Mouse (Mus musculus) kidney, embryonic 15.5 days (tissue): ENCODE results near the gene Umps. TPM values are rescaled to one million over a fixed set of nuclear protein-coding genes. Genes with fewer than 3 reads are reported as not detected.

ENCODE experiments used
- ATAC-seq: fragments of 200-750 bp; cut with Nextera tagmentation; replicated peaks from 2 replicates; pipeline ENCODE4 v1.8.0; 2017; ENCODE audit warnings: moderate TSS enrichment; ENCODE audit not compliant: low FRiP score
- H3K27ac ChIP-seq: fragments of 300-500 bp; sonication (generic); 2 replicates; pipeline ENCODE4 v1.5.1; 2015; ENCODE audit warnings: mild to moderate bottlenecking, inconsistent platforms
- H3K27me3 ChIP-seq: fragments of 300-500 bp; sonication (generic); 2 replicates; pipeline ENCODE4 v1.6.1; 2015; ENCODE audit warnings: inconsistent platforms
- H3K36me3 ChIP-seq: fragments of 300-500 bp; sonication (generic); 2 replicates; pipeline ENCODE4 v1.6.1; 2015; ENCODE audit warnings: inconsistent platforms
- H3K4me1 ChIP-seq: fragments of 300-500 bp; sonication (generic); 2 replicates; pipeline ENCODE4 v1.6.1; 2015; ENCODE audit warnings: inconsistent platforms
- H3K4me2 ChIP-seq: fragments of 300-500 bp; sonication (generic); 2 replicates; pipeline ENCODE4 v1.6.1; 2015; ENCODE audit warnings: moderate library complexity, mild to moderate bottlenecking, inconsistent platforms
- H3K4me3 ChIP-seq: fragments of 300-500 bp; sonication (generic); replicated peaks from 2 replicates; pipeline ENCODE4 v1.5.1; 2015; ENCODE audit warnings: mild to moderate bottlenecking, inconsistent platforms
- H3K9ac ChIP-seq: fragments of 300-500 bp; sonication (generic); 2 replicates; pipeline ENCODE4 v1.6.1; 2015; ENCODE audit warnings: mild to moderate bottlenecking, inconsistent platforms
- H3K9me3 ChIP-seq: fragments of 300-500 bp; sonication (generic); replicated peaks from 2 replicates; pipeline ENCODE4 v1.6.1; 2016; ENCODE audit warnings: inconsistent platforms
- WGBS: fragments of 180-500 bp; shearing (Covaris S2); methylation state at CpG from one replicate; pipeline ENCODE4 v1.1.7; 2015; ENCODE audit warnings: mixed read lengths; 5-methylcytosine and 5-hydroxymethylcytosine counted together
- polyA plus RNA-seq: library from polyadenylated mRNA; unstranded; fragments of >200 nt; fragmentation: Nextera tagmentation; extraction: Ambion mirVana; gene quantifications from 2 replicates; pipeline ENCODE4 v1.2.1, GENCODE M21; 2015

Gene Umps
- polyA plus RNA-seq, 1 experiment from 2014 or later: 63.6 TPM

DNA sequence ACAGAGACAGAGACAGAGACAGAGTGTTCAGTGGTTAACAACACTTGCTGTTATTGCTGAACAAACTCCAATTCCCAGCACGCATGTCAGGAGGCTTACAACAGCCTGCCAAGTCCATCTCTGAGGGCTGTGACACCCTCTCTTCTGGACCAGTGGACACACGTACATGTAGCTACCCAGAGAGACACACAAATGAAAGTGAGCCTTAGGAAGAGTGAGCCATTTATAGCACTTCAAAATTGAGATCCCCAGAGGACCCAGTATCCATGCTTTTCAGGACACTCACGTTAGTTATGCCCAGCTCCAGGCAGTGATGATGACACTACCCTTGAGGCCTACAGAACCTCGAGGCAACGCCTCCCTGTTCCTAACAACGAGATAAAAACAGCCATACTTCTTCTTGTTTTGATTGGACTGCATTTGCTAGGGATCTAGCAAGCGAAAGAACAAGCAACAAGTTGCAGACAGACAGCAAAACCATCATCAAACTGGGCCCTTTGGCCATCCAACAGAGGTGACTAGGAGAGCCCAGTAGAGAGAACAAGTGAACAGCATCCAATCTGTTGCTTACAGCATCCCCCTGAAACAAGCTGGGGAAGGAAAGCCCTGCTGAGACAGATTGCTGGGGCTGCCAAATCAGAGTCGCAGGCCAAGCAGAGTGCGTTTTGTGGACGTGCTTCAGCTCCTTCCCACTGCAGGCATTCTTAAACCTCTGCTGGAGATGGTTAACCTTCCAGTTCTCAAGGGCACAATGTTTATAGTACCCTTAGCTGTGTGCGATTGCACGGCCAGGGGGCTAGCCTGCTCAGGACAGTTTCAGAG lies 28.3 kb downstream of the Umps start:
- 0 out of 2 replicates have a peak overlapping the region, but pooled peaks have one; percentile 23 for H3K27ac ChIP-seq
- no peak for ATAC-seq
- H3K4me3 ChIP-seq: no peak overlapping the region
- H3K4me1 ChIP-seq: peaks cover 73% of the 10 kb centered on the region
- 46% methylated on average over 12 of the region's 12 CpGs for WGBS
- H3K9ac ChIP-seq: no peak overlapping the region
- H3K4me2 ChIP-seq: no peak overlapping the region
- H3K9me3 ChIP-seq: no peaks in the 10 kb centered on the region
- H3K36me3 ChIP-seq: no peaks in the 10 kb centered on the region
- H3K27me3 ChIP-seq: peaks cover 20% of the 10 kb centered on the region

DNA sequence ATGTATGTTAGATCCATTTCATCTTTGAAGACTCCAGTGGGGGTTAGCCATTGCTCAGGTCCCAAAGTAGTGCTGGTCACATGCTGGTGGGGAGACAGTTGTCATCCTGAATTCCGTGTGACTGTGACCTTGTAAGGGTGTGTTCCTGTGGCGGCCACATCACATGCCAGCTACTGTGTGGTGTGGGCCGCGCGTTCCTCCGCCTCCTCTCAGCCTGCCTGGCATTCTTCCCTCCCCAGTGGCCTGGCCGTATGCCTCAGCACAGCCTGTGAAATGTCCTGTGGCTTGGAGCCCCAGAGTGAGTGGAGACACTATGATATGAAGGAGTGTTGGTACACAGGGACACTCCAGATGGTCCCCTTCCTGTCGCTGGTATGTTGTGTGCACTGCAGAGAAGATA lies 29.3 kb downstream of the Umps start:
- no peak for ATAC-seq
- H3K4me3 ChIP-seq: no peak overlapping the region
- H3K36me3 ChIP-seq: no peaks in the 10 kb centered on the region
- peaks cover 20% of the 10 kb centered on the region for H3K27me3 ChIP-seq
- H3K9ac ChIP-seq: no peak overlapping the region
- H3K27ac ChIP-seq: no peak overlapping the region
- 75% methylated on average over 8 of the region's 8 CpGs for WGBS
- H3K4me2 ChIP-seq: no peak overlapping the region
- peaks cover 77% of the 10 kb centered on the region for H3K4me1 ChIP-seq
- H3K9me3 ChIP-seq: no peaks in the 10 kb centered on the region

DNA sequence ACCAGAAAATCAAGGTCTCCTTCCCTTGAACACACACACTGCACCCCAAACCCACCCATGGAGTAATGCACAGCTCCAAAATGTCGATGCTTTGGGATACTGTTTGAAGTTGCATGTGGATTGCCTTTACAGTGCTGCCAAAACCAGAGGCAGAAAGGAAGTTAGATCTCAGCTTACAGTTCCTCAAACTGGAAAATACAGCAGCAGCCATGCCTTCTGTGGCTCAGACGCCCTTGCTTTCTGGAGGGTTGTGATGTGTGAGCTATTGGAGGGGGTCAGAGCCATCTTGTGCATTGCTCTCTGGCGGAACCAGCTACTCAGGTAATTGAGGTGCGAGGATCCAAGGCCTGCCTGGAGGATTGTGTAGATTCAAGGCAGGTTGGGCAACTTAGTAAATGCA lies 30.0 kb downstream of the Umps start:
- Histone ChIP-seq H3K9ac (no peak overlapping the region), H3K27me3 (peaks cover 20% of the 10 kb centered on the region), H3K4me3 (no peak overlapping the region), H3K4me1 (peaks cover 73% of the 10 kb centered on the region), H3K9me3 (no peaks in the 10 kb centered on the region), H3K4me2 (no peak overlapping the region), H3K36me3 (no peaks in the 10 kb centered on the region), H3K27ac (no peak overlapping the region)
- 87% methylated on average over 4 of the region's 4 CpGs for WGBS
- no peak for ATAC-seq

DNA sequence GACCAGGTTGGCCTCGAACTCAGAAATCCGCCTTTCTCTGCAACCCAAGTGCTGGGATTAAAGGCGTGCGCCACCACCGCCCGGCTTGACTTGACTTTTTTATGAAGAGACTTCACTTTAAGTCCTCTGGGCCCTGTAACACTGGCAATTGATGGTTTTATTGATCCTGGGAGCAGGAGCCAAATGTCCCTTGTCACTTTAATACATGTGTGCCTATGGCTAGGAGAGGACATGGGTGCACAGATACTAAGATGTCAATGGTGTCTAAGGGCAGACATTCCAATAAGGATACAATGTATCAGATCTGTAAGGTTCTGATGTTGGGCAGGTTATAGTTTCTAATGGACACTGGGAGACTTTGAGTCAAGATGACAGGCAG lies 31.4 kb downstream of the Umps start:
- no peaks in the 10 kb centered on the region for H3K36me3 ChIP-seq
- peaks cover 20% of the 10 kb centered on the region for H3K27me3 ChIP-seq
- H3K9ac ChIP-seq: no peak overlapping the region
- H3K4me1 ChIP-seq: peaks cover 63% of the 10 kb centered on the region
- H3K9me3 ChIP-seq: no peaks in the 10 kb centered on the region
- H3K4me2 ChIP-seq: no peak overlapping the region
- H3K27ac ChIP-seq: no peak overlapping the region
- 75% methylated on average over 6 of the region's 6 CpGs for WGBS
- H3K4me3 ChIP-seq: no peak overlapping the region
- no peak for ATAC-seq

DNA sequence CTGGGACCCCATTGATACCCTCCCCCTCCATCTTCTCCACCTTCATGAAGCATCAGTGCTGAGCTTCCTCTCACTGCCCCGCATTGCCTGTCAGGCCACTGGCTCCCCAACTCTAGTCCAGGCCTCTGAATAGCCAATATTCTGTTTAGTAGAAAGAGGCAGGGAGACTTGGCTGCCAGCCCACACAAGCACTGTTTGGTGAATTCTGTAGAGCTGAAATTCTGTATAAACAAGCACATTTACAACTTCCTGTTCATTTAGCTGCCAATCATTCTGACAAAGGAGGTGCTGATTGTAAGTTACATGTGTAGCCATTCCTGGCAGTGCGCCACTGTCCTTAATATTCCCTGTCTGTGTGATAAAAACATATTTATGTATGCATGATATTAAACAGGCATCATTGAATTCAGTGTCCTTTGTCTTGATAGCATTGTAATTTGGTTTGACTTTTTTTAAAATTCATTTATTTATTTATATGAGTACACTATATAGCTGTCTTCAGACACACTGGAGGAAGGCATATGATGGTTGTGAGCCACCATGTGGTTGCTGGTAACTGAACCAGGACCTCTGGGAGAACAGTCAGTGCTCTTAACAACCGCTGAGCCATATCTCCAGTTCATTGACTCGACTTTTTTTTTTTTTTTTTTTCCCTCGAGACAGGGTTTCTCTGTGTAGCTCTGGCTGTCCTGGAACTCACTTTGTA lies 32.0 kb downstream of the Umps start:
- Histone ChIP-seq H3K9me3 (no peaks in the 10 kb centered on the region), H3K9ac (no peak overlapping the region), H3K27me3 (peaks cover 20% of the 10 kb centered on the region), H3K4me2 (no peak overlapping the region), H3K36me3 (no peaks in the 10 kb centered on the region), H3K27ac (peak overlapping the region; percentile 67), H3K4me1 (peaks cover 58% of the 10 kb centered on the region), H3K4me3 (no peak overlapping the region)
- WGBS: 36% methylated on average over 5 of the region's 5 CpGs
- ATAC-seq: peak; percentile 23

DNA sequence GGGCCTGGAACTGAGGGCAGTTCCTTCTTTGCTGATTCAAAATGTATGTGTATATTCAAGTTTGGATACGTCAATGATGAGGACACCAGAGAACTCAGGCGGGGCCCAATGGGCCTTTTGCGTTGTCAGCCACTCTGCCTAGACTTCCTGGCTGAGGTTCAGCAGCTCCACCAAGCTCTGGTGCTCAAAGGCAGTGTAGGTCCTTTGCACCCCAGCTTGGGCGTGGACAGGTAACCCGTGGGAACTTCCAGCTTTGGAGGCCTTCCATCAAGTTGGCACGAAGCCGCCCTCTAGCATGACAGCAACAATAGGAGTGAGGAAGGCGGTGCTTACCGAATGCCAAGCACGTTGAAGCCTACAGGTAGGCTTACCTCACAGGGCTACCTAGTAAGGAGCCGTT lies 33.4 kb downstream of the Umps start:
- Histone ChIP-seq H3K4me1 (peaks cover 53% of the 10 kb centered on the region), H3K9ac (no peak overlapping the region), H3K27ac (no peak overlapping the region), H3K9me3 (no peaks in the 10 kb centered on the region), H3K27me3 (peaks cover 20% of the 10 kb centered on the region), H3K36me3 (no peaks in the 10 kb centered on the region), H3K4me2 (no peak overlapping the region), H3K4me3 (no peak overlapping the region)
- 88% methylated on average over 11 of the region's 11 CpGs for WGBS
- ATAC-seq: no peak

DNA sequence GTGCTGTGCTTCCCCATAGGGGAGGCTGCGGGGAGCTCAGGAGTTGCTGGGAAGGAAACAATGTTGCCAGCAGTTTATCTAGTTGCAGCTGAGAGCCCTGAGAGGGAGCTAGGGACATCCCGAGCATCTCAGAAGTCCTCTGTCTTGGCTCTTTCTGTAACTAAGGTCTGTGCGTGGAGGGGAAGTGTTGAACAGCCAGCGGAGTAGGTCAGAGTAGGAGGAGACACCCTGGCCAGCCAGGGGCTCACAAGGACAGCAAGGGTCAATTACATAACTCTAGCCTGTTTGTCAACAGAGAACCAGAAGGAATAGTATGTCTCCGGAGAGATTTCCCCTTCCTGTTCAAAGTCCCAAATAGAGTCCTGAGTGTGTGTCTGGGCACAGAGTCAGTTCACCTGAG lies 34.7 kb downstream of the Umps start:
- WGBS: 52% methylated on average over 5 of the region's 5 CpGs
- H3K36me3 ChIP-seq: no peaks in the 10 kb centered on the region
- no peak for ATAC-seq
- H3K4me1 ChIP-seq: peaks cover 46% of the 10 kb centered on the region
- no peak overlapping the region for H3K4me3 ChIP-seq
- H3K9ac ChIP-seq: no peak overlapping the region
- H3K4me2 ChIP-seq: no peak overlapping the region
- no peaks in the 10 kb centered on the region for H3K9me3 ChIP-seq
- peaks cover 11% of the 10 kb centered on the region; the same call in 1 of the 2 replicates for H3K27me3 ChIP-seq
- no peak overlapping the region for H3K27ac ChIP-seq

DNA sequence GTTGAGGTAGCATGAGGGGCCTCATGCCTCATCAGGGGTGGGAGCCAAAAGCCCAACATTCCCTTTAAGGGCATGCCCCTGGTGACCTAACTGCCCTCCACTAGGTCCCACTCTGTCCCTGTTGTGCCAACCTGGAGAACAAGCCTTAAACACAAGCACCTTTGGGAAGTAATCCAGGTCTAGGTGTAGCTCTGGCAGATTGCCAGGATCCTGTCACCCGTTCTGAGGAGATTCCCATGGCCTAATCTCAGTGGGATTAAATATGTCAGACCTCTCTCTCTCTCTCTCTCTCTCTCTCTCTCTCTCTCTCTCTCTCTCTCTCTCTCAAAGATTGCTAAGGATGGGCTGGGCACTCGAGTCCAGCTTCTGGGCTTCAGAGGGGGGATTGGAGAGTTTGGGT lies 35.2 kb downstream of the Umps start:
- H3K4me1 ChIP-seq: peaks cover 43% of the 10 kb centered on the region
- peaks cover 8% of the 10 kb centered on the region; the same call in 1 of the 2 replicates for H3K27me3 ChIP-seq
- 56% methylated on average over 2 of the region's 2 CpGs for WGBS
- no peak for ATAC-seq
- H3K9me3 ChIP-seq: no peaks in the 10 kb centered on the region
- H3K27ac ChIP-seq: no peak overlapping the region
- no peak overlapping the region for H3K9ac ChIP-seq
- H3K4me3 ChIP-seq: no peak overlapping the region
- H3K36me3 ChIP-seq: no peaks in the 10 kb centered on the region
- no peak overlapping the region for H3K4me2 ChIP-seq

DNA sequence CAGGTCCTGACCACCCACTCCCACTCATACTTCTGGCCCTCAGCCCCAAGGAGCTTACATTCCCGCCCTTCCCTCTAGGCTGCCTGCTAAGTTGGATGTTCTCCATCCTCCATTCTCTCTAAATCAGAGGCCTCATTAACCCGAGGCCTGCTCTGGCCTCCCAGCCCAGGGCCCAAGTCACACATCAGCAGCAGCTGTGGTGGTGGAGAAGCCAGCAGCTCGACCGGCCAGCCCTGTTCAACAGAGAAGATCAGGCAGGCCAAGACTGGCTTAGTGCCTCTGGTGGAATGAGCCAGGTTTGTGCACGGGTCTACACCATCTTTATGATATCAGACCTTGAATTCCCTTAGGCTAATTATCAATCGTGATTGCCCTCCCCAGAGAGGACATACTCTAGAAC lies 36.1 kb downstream of the Umps start:
- H3K4me3 ChIP-seq: no peak overlapping the region
- H3K27ac ChIP-seq: no peak overlapping the region
- no peak for ATAC-seq
- no peaks in the 10 kb centered on the region for H3K9me3 ChIP-seq
- H3K36me3 ChIP-seq: no peaks in the 10 kb centered on the region
- peaks cover 42% of the 10 kb centered on the region for H3K4me1 ChIP-seq
- 0 out of 2 replicates have a peak, but pooled peaks cover under 1% of the 10 kb centered on the region for H3K27me3 ChIP-seq
- no peak overlapping the region for H3K9ac ChIP-seq
- H3K4me2 ChIP-seq: no peak overlapping the region
- WGBS: 85% methylated on average over 6 of the region's 6 CpGs

DNA sequence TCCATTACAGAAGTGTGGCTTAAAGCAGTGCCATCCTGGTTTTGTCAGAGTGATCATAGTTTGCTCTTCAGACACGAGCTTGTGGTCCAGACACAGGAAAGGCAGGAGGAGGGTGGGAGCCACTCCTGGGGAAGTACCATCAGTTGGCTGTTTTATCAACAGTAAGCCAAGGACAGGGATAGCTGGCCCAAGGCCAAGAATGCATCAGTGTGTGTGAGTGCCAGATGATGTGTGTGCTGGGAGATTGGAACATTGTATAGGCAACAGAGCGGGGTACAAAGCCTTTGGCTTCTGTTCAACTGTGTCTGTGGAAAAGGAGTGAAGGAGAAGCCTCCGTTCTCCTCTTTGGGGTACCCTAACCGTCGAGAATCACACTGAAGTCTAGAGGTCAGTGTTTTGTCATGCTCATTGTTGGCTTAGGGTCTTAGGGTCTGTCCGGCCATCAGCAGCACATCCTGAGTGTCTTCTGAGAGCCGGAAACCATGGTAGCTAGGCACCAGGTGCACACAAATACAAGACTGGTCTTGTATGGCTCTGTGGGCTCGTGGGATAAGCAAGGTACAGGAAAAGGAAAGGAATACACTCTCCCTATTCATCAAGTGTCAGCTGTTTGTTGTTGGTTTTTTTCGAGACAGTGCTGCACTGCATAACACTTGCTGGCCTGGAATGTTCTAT lies 37.9 kb downstream of the Umps start:
- H3K4me1 ChIP-seq: peaks cover 32% of the 10 kb centered on the region
- H3K27me3 ChIP-seq: no peaks in the 10 kb centered on the region
- no peak for ATAC-seq
- no peak overlapping the region for H3K4me3 ChIP-seq
- H3K27ac ChIP-seq: peak overlapping the region; percentile 45; the same call in 1 of the 2 replicates
- no peaks in the 10 kb centered on the region for H3K9me3 ChIP-seq
- WGBS: 76% methylated on average over 9 of the region's 9 CpGs
- no peaks in the 10 kb centered on the region for H3K36me3 ChIP-seq
- no peak overlapping the region for H3K9ac ChIP-seq
- no peak overlapping the region for H3K4me2 ChIP-seq

DNA sequence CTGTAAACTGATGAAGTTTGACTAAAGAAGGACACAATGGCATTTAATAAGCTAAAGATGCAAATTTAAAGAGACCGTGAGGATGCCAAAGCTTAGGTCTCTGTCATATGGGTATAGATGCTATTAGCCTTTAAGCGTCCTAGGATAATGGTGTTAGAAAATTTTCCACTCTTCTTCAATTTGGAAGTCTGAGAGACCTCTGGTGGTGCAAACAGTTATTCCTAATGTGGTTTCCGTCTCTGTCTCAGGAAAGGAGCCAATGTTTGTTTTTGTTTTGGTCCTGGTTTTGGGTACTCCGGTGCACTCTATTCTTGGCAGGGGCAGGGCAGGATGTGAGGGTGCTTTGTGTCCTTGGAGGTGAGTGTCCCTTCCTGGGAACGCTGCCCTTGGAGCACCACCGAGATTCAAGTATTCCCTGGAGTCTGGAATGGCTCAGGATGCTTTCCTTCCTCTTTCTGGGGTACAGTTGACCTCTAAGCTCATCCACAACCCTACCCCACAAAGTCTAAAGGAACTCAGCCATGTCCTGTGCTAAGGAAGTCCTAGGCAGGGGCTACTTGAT lies 39.5 kb downstream of the Umps start:
- H3K4me3 ChIP-seq: no peak overlapping the region
- ATAC-seq: no peak

DNA sequence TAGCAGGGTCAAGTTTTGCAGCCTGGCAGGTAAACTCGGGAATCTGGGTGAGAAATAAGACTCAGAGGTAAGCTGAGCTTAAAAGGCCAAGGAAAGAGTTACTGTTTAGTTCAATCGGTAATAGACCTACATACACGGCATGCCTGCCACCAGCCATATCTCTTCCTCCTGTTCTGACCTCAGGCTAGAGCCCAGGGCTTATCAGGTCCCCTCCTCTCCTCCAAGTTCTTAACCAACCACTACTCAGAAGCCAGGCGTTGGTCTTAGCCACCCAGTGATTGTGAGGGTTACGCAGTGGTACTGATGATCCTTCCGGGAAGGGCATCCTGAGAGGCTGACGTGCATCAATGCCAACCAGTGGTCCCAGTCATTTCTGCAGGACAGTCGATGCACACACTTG lies 43.1 kb downstream of the Umps start:
- Histone ChIP-seq H3K9me3 (no peaks in the 10 kb centered on the region), H3K27me3 (no peaks in the 10 kb centered on the region), H3K4me1 (peaks cover 46% of the 10 kb centered on the region), H3K4me3 (no peak overlapping the region), H3K9ac (no peak overlapping the region), H3K4me2 (no peak overlapping the region), H3K36me3 (peaks cover 10% of the 10 kb centered on the region; the same call in 1 of the 2 replicates), H3K27ac (peak overlapping the region; percentile 80; the same call in 1 of the 2 replicates)
- ATAC-seq: no peak
- WGBS: 80% methylated on average over 8 of the region's 8 CpGs

More for the DNA sequence above, 39.5 kb downstream of the Umps start:
- Histone ChIP-seq H3K4me1 (peaks cover 34% of the 10 kb centered on the region), H3K36me3 (no peaks in the 10 kb centered on the region), H3K9ac (no peak overlapping the region), H3K4me2 (no peak overlapping the region), H3K27me3 (no peaks in the 10 kb centered on the region), H3K9me3 (no peaks in the 10 kb centered on the region), H3K27ac (no peak overlapping the region)
- 70% methylated on average over 6 of the region's 6 CpGs for WGBS
